Mouse (Mus musculus) common myeloid progenitor, adult 5-6 weeks (primary cell): ENCODE measurements around the gene Mrgprb4. TPM values are rescaled to one million over a fixed set of nuclear protein-coding genes. Genes with fewer than 3 reads are reported as not detected.

Experiments used
- ATAC-seq: replicated peaks from 2 replicates; pipeline ENCODE4 v1.8.0; 2016; ENCODE audit warnings: low read depth, mild to moderate bottlenecking, moderate TSS enrichment, inconsistent platforms; ENCODE audit not compliant: poor library complexity, severe bottlenecking
- total RNA-seq: library from RNA; stranded (forward); fragments of 200-1000, 187-1606 nt; gene quantifications from 2 replicates; pipeline ENCODE4 v1.2.3, GENCODE M21; 2017

Gene Mrgprb4
- not detected in 2 replicates for total RNA-seq

- ATAC-seq: no peak
Measured at GRCm38 (mm10) chr7:48199188-48199587, at the start of gene Mrgprb4. Mrgprb4 (minus strand) TSS chr7:48199288.

DNA sequence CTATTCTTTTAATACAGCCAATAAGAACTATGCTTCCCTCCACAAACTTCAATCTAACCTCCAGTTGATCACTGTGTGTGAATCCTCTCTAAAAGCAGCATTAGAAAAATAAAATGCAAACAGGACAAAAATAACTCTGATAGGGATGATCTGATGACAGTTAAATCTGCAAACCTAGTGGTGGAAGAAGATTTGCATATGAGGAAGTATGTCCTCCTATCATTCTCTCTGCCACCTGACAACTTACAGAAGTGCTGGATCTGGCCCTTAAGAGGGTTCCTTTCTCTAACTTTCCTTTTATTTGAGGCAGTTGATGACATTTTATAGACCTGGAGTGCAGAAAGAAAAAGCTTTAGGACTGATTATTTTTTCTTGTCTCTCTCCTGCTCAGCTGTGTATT is 27.0 kb upstream of the Mrgprb4 start:
- ATAC-seq: no peak

GRCm38 (mm10) chr7:48225065-48225464 is 26.0 kb upstream of the Mrgprb4 start:
- ATAC-seq: no peak

GRCm38 (mm10) chr7:48168919-48169318 is 30.2 kb downstream of the Mrgprb4 start, which contains the start of gene Mrgprb5:
Mrgprb5 (minus strand) TSS chr7:48169019.
- ATAC-seq: no peak

DNA sequence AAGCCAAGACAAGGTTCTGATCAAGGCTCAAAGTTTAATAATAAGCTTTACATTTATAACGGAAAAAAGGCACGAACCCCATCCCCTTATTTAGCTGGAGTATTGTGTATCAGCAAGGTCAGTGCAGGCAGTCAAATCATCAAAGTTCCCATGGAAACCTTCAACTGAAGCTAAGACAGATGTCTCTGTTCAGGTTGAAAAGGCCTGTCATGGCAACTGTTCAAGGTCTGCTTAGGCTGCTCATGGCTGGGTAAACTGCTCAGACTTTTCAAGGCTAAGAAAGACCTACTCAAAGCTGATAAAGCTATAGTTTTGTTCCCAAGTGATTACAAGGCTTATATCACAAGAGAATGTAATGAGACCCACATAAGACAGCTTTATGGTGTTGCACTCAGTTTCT is 31.6 kb downstream of the Mrgprb4 start:
- no peak for ATAC-seq

Other genes with a start within 250 kb of the Mrgprb4 start
- not detected in 2 replicates for gene Mrgpra4, start 217.2 kb downstream of the Mrgprb4 start, total RNA-seq
- gene Mrgprx1, start 171.7 kb downstream of the Mrgprb4 start, total RNA-seq: not detected in 2 replicates
- not detected in 2 replicates for gene Mrgprb5, start 30.3 kb downstream of the Mrgprb4 start, total RNA-seq
- gene Mrgprb8, start 189.2 kb upstream of the Mrgprb4 start, total RNA-seq: not detected in 2 replicates